Mouse (Mus musculus): Measurements from ENCODE around the gene A730049H05Rik.

GRCm38 (mm10) chr6:92810628-92811027 is 5.7 kb upstream of the A730049H05Rik start:
- TF ChIP-seq CTCF (IDR thresholded peaks at IDR 0.05; ENCODE audit: low read depth) (no peak), EP300 (IDR thresholded peaks at IDR 0.05; ENCODE audit: low read depth) (no peak)

Data from liver, postnatal 0 days (tissue).